Mouse (Mus musculus) stomach, postnatal 0 days (tissue): ENCODE measurements around the gene Rnf207.

Experiments used
- CTCF ChIP-seq: IDR thresholded peaks from 2 replicates; pipeline ENCODE4 v1.5.1; 2016; ENCODE audit warnings: antibody characterized with exemption, low read depth, mild to moderate bottlenecking, moderate library complexity
- EP300 ChIP-seq: optimal IDR thresholded peaks from 2 replicates; pipeline ENCODE3; 2016; ENCODE audit warnings: antibody characterized with exemption

GRCm38 (mm10) chr4:152304685-152305084, 14.1 kb downstream of the Rnf207 start:
- TF ChIP-seq CTCF: no peak
- TF ChIP-seq EP300: no peak
